Mouse (Mus musculus) lung, postnatal 14 days (tissue): ENCODE data around the gene Srrm1.
"Not testable (repeated sequence)": the region's sequence is repeated elsewhere in the genome, so short reads cannot be mapped to it uniquely, and the experiment has no call there.

Experiments
- DNase-seq: peaks from one replicate; pipeline ENCODE4 v3.0.0; 2021

Gene Srrm1

GRCm38 (mm10) chr4:135353066-135353793 is at the start of gene Srrm1:
TSS of gene Srrm1 (minus strand) at chr4:135353321.
- DNase-seq, result peak; percentile 99

DNA sequence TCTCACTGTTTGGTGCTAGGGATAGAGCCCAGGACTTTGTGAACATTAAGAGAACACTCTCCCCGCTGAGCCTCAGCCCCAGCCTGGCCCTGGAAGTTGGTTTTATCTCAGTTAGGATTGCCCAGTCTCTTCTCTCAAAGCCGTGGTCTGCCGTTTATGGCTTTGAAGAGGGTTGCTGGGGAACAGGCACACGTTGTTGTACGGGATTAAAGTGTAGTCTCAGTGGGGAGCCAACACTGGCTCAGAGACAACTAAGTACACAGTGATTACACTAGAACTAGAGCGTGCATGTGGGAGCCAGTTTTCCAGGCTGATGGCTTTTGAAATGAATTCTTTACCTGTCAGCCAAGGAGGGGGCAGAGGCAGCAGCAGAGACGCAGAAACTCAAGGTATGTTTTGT is 48.8 kb upstream of the Srrm1 start:
- DNase-seq, result no peak

- no peak for DNase-seq
Observed at GRCm38 (mm10) chr4:135397991-135398390, 44.9 kb upstream of the Srrm1 start, which contains the start of gene Ncmap. TSS of gene Ncmap (minus strand) at chr4:135398227.

- no peak for DNase-seq
Observed at GRCm38 (mm10) chr4:135397551-135397950, 44.4 kb upstream of the Srrm1 start.

DNA sequence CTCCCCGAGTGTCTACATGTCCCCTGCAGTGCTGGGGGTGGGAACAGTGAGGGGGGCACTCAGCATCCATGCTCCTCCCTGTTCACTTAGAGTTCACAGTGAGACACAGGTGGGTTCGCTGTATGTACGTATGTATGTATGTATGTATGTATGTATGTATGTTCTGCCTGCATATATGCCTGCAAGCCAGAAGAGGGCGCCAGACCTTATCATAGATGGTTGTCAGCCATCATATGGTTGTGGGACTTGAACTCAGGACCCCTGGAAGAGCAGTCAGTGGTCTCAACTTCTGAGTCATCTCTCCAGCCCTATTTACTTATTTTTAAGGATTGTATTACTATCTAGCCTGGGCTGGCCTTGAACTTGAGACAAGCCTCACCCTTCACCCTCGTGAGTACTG is 43.2 kb upstream of the Srrm1 start:
- no peak for DNase-seq

GRCm38 (mm10) chr4:135395375-135395774 is 42.3 kb upstream of the Srrm1 start:
- DNase-seq, result no peak

GRCm38 (mm10) chr4:135394666-135395065 is 41.5 kb upstream of the Srrm1 start:
- DNase-seq, result no peak

DNA sequence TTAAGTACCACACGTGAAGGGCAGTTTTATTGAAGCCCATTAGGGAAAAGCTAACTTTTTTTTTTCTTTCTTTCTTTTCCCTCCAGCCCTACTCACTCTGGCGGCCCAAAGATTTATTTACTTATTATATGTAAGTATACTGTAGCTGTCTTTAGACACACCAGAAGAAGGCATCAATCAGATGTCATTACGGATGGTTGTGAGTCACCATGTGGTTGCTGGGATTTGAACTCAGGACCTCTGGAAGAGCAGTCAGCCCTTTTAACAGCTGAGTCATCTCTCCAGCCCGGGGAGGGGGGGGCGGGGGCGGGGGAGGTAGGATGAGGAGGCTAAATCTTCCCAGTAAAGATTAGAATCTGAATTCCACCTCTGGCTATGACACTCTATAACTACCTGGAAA is 40.3 kb upstream of the Srrm1 start:
- no peak for DNase-seq

DNA sequence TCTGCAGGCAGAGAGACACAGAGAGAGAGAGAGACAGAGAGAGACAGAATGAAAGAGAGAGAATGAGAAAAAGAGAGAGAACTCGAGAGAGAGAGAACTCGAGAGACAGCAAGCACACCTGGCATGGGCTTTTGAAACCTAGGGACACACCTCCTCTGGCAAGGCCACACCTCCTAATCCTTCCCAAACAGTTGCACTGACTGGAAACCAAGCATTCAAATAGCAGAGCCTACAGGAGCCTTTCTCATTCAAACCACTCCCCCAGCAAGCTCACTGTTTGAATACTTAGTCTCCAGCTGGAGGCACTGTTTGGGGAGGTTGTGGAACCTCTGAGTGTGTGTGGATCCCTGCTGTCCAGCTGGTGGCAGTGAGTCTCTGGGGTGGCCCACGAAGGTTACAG is 39.7 kb upstream of the Srrm1 start:
- no peak for DNase-seq

- DNase-seq, result no peak
Observed at GRCm38 (mm10) chr4:135391014-135391413, 37.9 kb upstream of the Srrm1 start.

GRCm38 (mm10) chr4:135385614-135386013 is 32.5 kb upstream of the Srrm1 start:
- DNase-seq, result peak; percentile 9

- peak; percentile 81 for DNase-seq
Observed at GRCm38 (mm10) chr4:135382316-135382715, 29.2 kb upstream of the Srrm1 start.

DNA sequence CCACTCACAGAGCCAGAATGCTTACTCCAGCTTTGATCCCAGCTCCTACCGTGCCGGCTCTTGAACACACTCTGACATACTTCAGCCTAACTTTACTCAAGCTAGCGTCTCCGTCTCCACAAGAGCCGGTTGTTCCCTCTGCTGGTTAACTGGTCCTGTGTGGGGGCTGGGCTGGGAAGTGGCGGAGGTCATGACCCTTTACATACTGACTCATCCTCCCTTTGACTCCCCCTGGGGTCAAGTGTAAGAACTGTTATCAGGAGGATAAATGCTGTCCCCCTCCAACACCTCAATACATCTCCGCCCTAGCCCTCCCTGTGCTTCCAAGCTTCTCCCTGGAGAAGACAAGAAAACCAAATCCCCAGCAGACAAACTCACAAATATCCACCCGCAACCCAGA is 28.2 kb upstream of the Srrm1 start:
- DNase-seq, result no peak

- DNase-seq, result no peak
Observed at GRCm38 (mm10) chr4:135377241-135377640, 24.1 kb upstream of the Srrm1 start.

- DNase-seq, result no peak
Observed at GRCm38 (mm10) chr4:135375444-135375843, 22.3 kb upstream of the Srrm1 start.

- no peak for DNase-seq
Observed at GRCm38 (mm10) chr4:135373299-135373698, 20.2 kb upstream of the Srrm1 start.

- DNase-seq, result no peak
Observed at GRCm38 (mm10) chr4:135370372-135370771, 17.3 kb upstream of the Srrm1 start.

- no peak for DNase-seq
Observed at GRCm38 (mm10) chr4:135362828-135363227, 9.7 kb upstream of the Srrm1 start.

- DNase-seq, result no peak
Observed at GRCm38 (mm10) chr4:135361722-135362121, 8.6 kb upstream of the Srrm1 start.

DNA sequence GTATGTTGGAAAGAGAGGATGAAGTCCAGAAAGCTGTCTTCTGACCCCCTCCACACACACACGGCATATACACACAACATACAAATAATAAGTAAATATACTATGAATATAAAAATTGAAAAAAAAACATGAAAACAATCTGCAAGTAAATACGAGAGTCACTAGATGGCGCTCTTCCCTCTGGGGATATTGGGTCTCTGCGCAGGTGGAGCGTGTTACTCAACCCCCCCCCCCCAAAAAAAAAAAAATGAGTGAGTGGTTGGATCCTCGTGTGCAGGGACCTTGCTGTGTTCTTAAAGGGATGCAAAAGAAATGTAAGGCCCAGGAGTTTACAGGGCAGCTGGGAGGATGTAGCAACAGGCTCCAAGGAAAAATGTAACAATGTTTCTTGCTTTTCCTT is 5.6 kb upstream of the Srrm1 start:
- peak; percentile 45 for DNase-seq

DNA sequence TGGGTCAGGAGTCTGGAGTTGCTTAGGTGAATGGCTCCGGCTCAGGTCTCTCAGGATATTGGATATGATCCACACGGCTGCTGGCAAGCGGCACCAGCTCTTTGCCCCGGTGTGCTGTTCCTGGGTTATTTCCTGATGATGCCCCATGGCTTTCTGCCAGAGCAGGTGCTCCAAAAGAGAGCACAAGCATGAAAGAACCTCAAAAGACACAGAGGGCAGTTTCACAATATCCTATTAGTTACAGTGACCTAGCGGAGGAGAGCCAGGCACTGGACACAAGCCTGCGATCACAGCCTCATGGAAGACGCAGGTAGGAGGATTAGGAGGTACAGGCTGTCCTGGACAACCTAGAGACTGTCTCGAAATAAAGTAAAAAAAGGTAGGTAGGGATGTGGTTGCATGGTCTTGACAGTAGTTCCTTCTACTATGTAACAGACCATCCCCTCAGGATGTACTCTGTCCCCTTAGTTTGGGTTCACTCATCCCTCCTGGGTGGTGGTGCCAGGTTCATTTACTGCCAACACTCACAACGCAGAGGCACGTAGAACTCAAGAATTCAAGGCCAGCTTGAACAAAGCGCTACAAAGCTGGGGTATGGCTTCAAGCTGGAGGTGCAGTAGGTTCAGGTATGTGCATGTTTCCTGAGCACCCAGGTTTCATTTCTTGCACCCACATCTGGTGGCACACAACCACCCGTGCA is 4.2 kb upstream of the Srrm1 start:
- peak; percentile 18 for DNase-seq

DNA sequence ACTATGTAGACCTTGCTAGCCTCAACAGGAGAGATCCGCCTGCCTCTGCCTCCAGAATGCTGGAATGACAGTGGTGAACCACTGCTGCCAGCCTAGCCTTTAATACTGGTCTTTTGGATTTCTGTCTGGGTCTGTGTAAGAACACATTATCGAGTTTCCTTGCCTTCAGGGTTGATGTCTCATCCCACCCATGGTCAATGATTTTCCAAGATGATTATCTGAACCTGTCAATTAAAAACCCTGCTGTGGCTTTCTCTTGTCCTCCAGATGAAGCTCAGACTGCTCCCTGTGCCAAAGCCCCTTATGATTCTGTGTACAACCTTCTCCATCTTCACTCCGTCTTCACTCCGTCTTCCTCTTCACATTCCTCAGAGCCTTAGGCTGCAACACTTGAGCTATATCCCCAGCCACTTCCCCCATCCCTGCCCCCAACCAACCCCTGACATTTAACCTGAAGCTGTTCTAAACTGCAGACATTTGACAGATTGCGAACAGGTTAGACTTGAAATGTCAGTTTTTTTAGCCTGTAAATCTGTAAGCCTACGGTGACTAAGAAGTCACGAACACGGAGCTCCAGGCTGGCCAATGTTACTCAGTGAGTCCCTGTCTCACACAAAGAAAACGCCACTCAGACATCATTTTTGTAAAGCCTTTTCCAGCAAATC is 2.9 kb upstream of the Srrm1 start:
- DNase-seq, result no peak

- not testable (repeated sequence) for DNase-seq
Observed at GRCm38 (mm10) chr4:135354751-135355150, 1.6 kb upstream of the Srrm1 start.
